Mouse (Mus musculus) spleen, adult 2 months (tissue): Measurements from ENCODE around the gene Elovl2.
"Not testable (repeated sequence)": the region's sequence is repeated elsewhere in the genome, so short reads cannot be mapped to it uniquely, and the experiment has no call there.

Experiments used
- CTCF ChIP-seq: fragments of 200-500 bp; IDR thresholded peaks from 2 replicates; pipeline ENCODE4 v1.5.1; 2011; ENCODE audit warnings: mild to moderate bottlenecking, inconsistent platforms; ENCODE audit not compliant: insufficient read depth, insufficient read length, insufficient replicate concordance; ENCODE audit errors: extremely low read depth
- POLR2A ChIP-seq: fragments of 200-500 bp; IDR thresholded peaks from 2 replicates; pipeline ENCODE4 v1.6.1; 2011; ENCODE audit warnings: low read depth, low read length, inconsistent platforms

DNA sequence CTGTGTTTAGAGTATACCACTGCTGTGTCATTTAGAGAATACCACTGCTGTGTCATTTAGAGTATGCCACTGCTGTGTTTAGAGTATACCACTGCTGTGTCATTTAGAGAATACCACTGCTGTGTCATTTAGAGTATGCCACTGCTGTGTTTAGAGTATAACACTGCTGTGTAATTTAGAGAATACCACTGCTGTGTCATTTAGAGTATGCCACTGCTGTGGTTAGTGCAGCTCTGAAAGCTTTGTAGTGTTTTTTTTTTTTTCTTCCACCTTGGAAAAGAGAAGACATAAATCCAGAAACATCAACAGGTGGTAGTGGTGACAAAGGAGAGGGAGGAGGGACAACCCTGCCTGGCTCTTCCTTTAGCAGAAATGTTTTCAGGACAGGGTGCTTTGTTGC, 14.6 kb downstream of the Elovl2 start:
- TF ChIP-seq CTCF, POLR2A: not testable (repeated sequence)
